In the genomic region with DNA sequence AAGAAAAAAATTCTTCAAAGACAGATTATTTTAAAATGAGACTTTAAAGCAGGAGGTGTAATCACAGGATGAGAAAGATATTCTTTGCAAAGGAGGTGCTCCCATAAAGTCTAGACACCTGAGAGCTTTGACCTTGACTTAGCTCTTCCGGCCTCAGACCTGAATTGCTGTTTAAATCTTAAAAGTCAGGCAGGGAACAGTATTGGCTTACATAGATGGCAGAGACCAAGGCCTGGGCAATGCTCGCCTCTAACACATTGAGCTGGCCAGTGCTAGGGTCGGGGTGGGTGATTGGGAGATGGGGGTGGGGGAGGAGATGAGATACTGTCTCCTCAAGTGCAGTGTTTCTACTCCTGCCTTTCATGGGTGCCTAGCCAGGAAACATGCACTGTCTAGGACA, we compare ENCODE assay signal across 19 mouse cellular contexts.
"Had no signal": no experiment of that assay in that cellular context is flagged by ENCODE, and none has a peak within 500 bp of the region (broad histone marks: within the 10 kb centered on the region; RNA-seq: fewer than 3 reads in every experiment).

No protein-coding gene starts in this region.

- H3K9me3 ChIP-seq: midbrain, embryonic 10.5 days; midbrain, embryonic 12.5 days; neural tube, embryonic 13.5 days; neural tube, embryonic 15.5 days had no signal

- ATAC-seq: midbrain, embryonic 16.5 days had no signal

- H3K4me2 ChIP-seq: lung, embryonic 14.5 days; midbrain, embryonic 12.5 days; neural tube, embryonic 13.5 days; neural tube, embryonic 15.5 days had no signal

- H3K9ac ChIP-seq: lung, embryonic 14.5 days; midbrain, embryonic 12.5 days; neural tube, embryonic 13.5 days; neural tube, embryonic 15.5 days had no signal

- H3K4me1 ChIP-seq: midbrain, embryonic 10.5 days; midbrain, embryonic 12.5 days; neural tube, embryonic 13.5 days; neural tube, embryonic 15.5 days had no signal

- H3K4me3 ChIP-seq: midbrain, embryonic 10.5 days; midbrain, embryonic 12.5 days; myocyte; neural tube, embryonic 13.5 days; neural tube, embryonic 15.5 days had no signal

- DNase-seq: lung, adult 18-20 months; lung, embryonic 14.5 days; lung, postnatal 10 days; lung, postnatal 4 days; midbrain, embryonic 14.5 days; retina, postnatal 1 day; right cerebral cortex, adult 18-20 months; right cerebral cortex, postnatal 25 days; right cerebral cortex, postnatal 4 days; spleen, adult 18-20 months; thymus, adult 18-20 months; thymus, postnatal 14 days; thymus, postnatal 36 days had no signal

- H3K27ac ChIP-seq: midbrain, embryonic 10.5 days; midbrain, embryonic 12.5 days; neural tube, embryonic 13.5 days; neural tube, embryonic 15.5 days had no signal

- H3K36me3 ChIP-seq: midbrain, embryonic 10.5 days; midbrain, embryonic 12.5 days; neural tube, embryonic 13.5 days; neural tube, embryonic 15.5 days had no signal

- H3K27me3 ChIP-seq: midbrain, embryonic 12.5 days; neural tube, embryonic 13.5 days; neural tube, embryonic 15.5 days had no signal
